Mouse (Mus musculus): ENCODE results near the gene Camk1d. TPM values are rescaled to one million over a fixed set of nuclear protein-coding genes. Genes with fewer than 3 reads are reported as not detected.
A peak's percentile ranks its signal among the peaks of the same experiment; 100 is the strongest.
"Not testable (repeated sequence)": the region's sequence is repeated elsewhere in the genome, so short reads cannot be mapped to it uniquely, and the experiment has no call there.

Gene Camk1d
- polyA plus RNA-seq, 1 experiment: 9.0 TPM

DNA sequence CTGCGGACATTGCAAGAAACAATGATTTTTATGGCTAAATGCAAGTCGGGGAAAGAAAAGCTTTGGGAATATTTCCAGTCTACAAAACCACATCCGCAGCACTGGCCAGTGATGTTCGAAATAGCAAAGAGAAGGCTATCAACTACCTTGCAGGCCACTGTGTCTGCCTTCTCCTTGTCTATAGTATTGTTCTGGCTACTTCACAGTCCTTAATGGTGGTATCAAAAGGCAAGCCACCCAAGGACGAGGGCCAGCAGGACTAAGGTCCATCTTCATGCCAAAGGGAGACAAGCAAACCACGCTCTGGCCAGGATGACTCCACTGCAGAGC, 82.0 kb downstream of the Camk1d start:
- WGBS: 28% methylated on average over 6 of the region's 6 CpGs
- DNase-seq (ENCODE audit: low read depth, low spot score): no peak

DNA sequence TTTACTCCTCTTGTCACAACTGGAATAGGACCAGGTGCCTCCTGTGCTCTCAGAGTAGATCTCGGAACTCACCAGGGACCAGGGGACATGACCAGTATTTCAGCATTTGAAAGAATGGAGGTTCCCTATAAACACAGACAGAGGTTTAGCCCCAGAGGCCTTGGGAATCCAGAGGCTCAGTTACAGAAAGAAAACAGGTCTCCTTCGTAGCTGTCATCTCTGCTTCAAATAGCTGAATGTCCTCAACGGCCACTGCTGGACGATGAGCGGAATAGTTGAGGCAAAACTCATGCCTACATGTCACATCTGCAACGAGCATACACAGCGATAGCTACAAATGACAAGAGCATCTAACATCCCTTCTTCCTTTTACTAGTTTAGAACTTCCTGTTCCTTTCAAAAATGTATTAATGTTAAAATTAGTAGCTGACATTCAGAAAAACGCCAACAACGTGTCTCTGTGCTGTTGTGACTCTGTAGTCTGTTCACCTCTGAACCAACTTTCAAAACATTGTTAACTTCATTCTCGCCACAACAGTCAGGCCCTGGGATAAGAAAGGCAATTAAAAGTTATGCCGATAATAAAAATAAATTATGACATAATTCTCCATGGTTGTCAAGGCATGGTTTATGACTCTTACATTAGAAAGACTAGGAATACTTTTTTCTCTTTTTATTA, 82.5 kb downstream of the Camk1d start:
- 46% methylated on average over 11 of the region's 11 CpGs for whole genome bisulfite sequencing
- no peak for DNase-seq (ENCODE audit: low read depth, low spot score)

GRCm38 (mm10) chr2:5630710-5631109, 83.6 kb downstream of the Camk1d start:
- WGBS: 53% methylated on average over 4 of the region's 4 CpGs
- no peak for DNase-seq (ENCODE audit: low read depth, low spot score)

DNA sequence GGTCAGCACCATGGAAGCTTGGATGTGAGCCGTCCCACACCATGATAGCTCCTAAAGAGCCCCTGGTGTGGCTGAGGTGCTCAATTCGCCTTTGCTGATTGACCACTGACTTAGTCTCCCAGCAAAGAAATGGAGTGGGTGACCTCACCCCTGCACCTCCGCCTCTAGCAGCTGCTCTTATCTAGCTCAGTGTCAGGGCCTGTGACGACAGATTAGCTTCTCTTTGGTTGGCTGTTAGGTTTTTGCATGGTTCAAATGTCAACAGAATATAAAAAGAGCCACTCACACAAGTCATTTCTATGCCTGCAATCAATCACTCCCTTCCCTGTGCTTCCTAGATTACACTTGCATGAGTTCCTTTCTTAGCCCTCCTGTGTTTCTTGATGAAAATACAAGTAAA, 89.9 kb downstream of the Camk1d start:
- WGBS: 68% methylated on average over 4 of the region's 4 CpGs
- DNase-seq (ENCODE audit: low read depth, low spot score): no peak

- 37% methylated on average over 8 of the region's 8 CpGs for WGBS
- peak; percentile 85 for DNase-seq (ENCODE audit: low read depth, low spot score)
Measured at GRCm38 (mm10) chr2:5618361-5618896, 95.9 kb downstream of the Camk1d start.

DNA sequence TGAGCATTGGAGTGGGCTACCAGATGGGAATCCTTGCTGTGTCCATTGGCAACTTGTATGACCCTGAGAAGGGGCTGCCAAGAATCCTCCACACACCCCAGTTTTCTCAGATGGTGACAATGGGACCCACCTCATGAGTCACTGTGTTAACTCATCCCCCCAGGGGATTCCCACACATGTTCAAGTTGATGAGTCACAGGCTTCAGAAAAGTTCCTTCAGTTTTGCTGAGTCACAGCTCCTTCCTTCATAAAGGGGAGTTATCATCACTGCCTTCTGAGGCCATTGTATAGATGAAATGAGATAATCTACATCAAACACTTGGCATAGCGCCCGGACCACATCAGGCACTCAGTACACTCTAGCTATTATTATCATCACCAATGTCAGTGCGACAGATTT, 99.4 kb downstream of the Camk1d start:
- WGBS: 29% methylated on average over 3 of the region's 3 CpGs
- peak; percentile 58 for DNase-seq (ENCODE audit: low read depth, low spot score)

- DNase-seq (ENCODE audit: low read depth, low spot score): no peak
Measured at GRCm38 (mm10) chr2:5614308-5614705, 100.0 kb downstream of the Camk1d start.

GRCm38 (mm10) chr2:5613651-5614307, 100.5 kb downstream of the Camk1d start:
- DNase-seq (ENCODE audit: low read depth, low spot score): no peak
- 26% methylated on average over 12 of the region's 12 CpGs for WGBS

More at GRCm38 (mm10) chr2:5614308-5614705, 100.0 kb downstream of the Camk1d start:
- 72% methylated on average over 2 of the region's 2 CpGs for WGBS

- no peak for DNase-seq (ENCODE audit: low read depth, low spot score)
- WGBS: 51% methylated on average over 1 of the region's 1 CpGs
Measured at GRCm38 (mm10) chr2:5611601-5612000, 102.7 kb downstream of the Camk1d start.

- DNase-seq (ENCODE audit: low read depth, low spot score): no peak
- 67% methylated on average over 4 of the region's 4 CpGs for WGBS
Measured at GRCm38 (mm10) chr2:5610521-5610920, 103.8 kb downstream of the Camk1d start.

DNA sequence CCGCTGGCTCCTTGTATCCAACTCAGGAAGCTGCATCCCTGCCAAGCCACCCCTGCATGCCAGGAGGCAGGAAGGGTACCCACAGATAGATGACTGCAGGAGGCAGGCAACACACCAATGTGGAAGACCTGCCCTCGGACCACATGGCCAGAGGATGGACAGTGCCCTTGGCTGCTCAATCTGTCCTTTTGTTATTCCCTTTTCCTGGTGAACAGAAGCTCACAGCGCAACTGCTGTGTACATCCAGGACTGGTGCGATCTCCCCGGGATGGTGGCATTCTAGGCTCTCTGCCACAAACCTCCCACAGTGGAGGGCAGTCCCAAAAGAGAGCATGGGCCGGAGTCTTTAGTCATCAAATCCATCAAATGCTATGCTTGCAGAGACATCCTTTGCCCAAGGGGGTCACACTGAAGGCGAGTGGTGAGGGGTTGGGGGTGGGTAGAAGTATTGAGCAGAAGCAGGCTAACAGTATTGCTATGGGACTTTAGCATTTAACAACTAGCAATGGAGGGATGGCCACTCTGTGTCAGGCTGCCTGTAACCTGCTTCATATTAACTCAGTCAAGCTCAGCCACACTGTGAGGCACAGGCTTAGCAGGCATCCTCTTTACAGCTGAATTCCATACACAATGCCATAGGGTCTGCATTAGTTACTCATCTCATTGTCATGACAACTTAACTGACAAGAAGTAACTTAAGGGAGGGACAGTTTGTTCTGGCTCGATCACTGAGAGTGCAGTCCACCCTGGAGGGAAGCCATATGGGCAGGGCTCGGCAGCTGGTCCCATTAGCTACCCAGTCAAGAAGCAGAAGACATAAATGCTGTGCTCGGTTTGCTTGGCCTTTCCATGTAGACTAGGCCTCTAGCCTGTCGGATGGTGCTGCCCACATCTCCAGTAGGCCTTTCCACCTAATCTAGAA, 106.1 kb downstream of the Camk1d start:
- no peak for DNase-seq (ENCODE audit: low read depth, low spot score)

GRCm38 (mm10) chr2:5605849-5606248, 108.5 kb downstream of the Camk1d start:
- no peak for DNase-seq (ENCODE audit: low read depth, low spot score)
- WGBS: 50% methylated on average over 3 of the region's 3 CpGs

More for the DNA sequence above, 106.1 kb downstream of the Camk1d start:
- WGBS: 68% methylated on average over 11 of the region's 11 CpGs

DNA sequence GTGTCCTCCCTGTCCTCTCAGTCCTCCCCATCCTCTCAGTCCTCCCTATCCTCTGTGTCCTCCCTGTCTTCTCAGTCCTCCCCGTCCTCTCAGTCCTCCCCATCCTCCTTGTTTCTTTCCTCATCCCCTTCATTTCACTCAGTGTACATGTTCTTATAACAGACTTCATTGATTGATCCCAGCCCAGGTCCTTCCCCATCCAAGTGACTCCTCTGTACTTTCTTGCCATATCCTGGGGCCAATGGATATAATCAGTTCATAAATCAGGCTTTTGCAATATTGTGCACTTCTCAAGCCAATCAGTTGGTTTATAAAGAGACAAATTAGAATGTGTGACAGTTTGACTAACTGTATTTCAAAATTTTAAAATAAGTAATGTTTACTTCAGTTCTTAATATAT, 112.3 kb downstream of the Camk1d start:
- no peak for DNase-seq (ENCODE audit: low read depth, low spot score)
- WGBS: 68% methylated on average over 1 of the region's 1 CpGs

GRCm38 (mm10) chr2:5601243-5601642, 113.1 kb downstream of the Camk1d start:
- DNase-seq (ENCODE audit: low read depth, low spot score): not testable (repeated sequence)
- 15% methylated on average over 2 of the region's 2 CpGs for WGBS

DNA sequence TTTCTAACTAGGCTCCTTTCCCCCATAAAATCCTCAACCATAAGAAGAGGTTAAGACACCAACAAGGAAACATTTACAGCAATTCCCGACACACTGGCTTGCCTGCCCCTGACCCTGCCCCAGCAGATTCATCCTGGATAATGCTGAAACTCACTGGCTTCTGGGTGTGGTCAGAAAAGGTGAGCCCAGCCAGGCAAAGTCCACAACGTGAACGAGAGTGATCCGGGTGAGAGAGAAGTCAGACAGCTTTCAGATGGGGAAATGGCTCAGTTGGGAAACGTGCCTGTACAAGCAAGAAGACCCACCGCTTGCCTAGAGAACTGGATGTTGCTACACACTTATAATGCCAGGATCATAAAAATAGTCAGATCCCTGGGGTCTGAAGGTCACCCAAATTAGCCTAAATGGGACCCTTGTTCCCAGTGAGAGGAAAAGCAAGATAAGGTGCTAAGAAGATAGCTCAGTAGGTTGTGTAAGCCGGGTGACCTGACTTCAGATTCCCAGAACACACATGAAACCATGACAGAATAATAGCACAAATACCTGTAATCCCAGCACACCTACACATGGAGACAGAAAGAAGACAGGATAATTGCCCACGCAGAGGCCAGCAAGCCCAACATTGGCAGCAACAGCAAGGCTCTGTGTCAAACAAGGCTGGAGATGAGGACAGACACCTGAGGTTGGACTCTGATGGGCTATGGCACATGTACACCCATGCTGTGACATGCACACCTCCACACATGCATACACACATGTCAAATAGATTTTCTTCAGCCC, 113.9 kb downstream of the Camk1d start:
- peak; percentile 87 for DNase-seq (ENCODE audit: low read depth, low spot score)
- WGBS: 27% methylated on average over 8 of the region's 8 CpGs

GRCm38 (mm10) chr2:5599713-5600112, 114.6 kb downstream of the Camk1d start:
- 26% methylated on average over 4 of the region's 4 CpGs for WGBS

GRCm38 (mm10) chr2:5598533-5598932, 115.8 kb downstream of the Camk1d start:
- DNase-seq (ENCODE audit: low read depth, low spot score): no peak
- 96% methylated on average over 5 of the region's 5 CpGs for WGBS

More at GRCm38 (mm10) chr2:5599713-5600112, 114.6 kb downstream of the Camk1d start:
- no peak for DNase-seq (ENCODE audit: low read depth, low spot score)

- DNase-seq (ENCODE audit: low read depth, low spot score): no peak
- WGBS: 51% methylated on average over 12 of the region's 12 CpGs
Measured at GRCm38 (mm10) chr2:5596882-5597281, 117.4 kb downstream of the Camk1d start.
